Mouse (Mus musculus) kidney, postnatal 14 days (tissue): ENCODE results near the gene Opcml.

ENCODE experiments used
- DNase-seq: peaks from one replicate; pipeline ENCODE4 v3.0.0; 2022; ENCODE audit warnings: mixed read lengths

Gene Opcml

GRCm38 (mm10) chr9:28446278-28447064, 655.9 kb downstream of the Opcml start:
- DNase-seq = no peak

GRCm38 (mm10) chr9:28452509-28452908, 661.9 kb downstream of the Opcml start:
- DNase-seq = no peak

GRCm38 (mm10) chr9:28453062-28453461, 662.5 kb downstream of the Opcml start:
- DNase-seq = no peak

- DNase-seq = no peak
Measured at GRCm38 (mm10) chr9:28457982-28458770, 667.6 kb downstream of the Opcml start.

- DNase-seq = no peak
Measured at GRCm38 (mm10) chr9:28463622-28464021, 673.0 kb downstream of the Opcml start.

GRCm38 (mm10) chr9:28469419-28469818, 678.8 kb downstream of the Opcml start:
- no peak for DNase-seq

GRCm38 (mm10) chr9:28471501-28471900, 680.9 kb downstream of the Opcml start:
- DNase-seq = peak; percentile 24

GRCm38 (mm10) chr9:28474586-28474985, 684.0 kb downstream of the Opcml start:
- DNase-seq = no peak

GRCm38 (mm10) chr9:28481261-28481660, 690.7 kb downstream of the Opcml start:
- no peak for DNase-seq

- DNase-seq = no peak
Measured at GRCm38 (mm10) chr9:28488499-28488898, 697.9 kb downstream of the Opcml start.

- no peak for DNase-seq
Measured at GRCm38 (mm10) chr9:28489828-28490227, 699.3 kb downstream of the Opcml start.

GRCm38 (mm10) chr9:28490410-28490809, 699.8 kb downstream of the Opcml start:
- DNase-seq = no peak

- DNase-seq = no peak
Measured at GRCm38 (mm10) chr9:28499841-28500794, 709.5 kb downstream of the Opcml start.

- DNase-seq = no peak
Measured at GRCm38 (mm10) chr9:28513905-28514304, 723.3 kb downstream of the Opcml start.

- DNase-seq = no peak
Measured at GRCm38 (mm10) chr9:28533191-28533590, 742.6 kb downstream of the Opcml start.

GRCm38 (mm10) chr9:28535006-28535405, 744.4 kb downstream of the Opcml start:
- DNase-seq = no peak

GRCm38 (mm10) chr9:28536637-28537036, 746.1 kb downstream of the Opcml start:
- DNase-seq = peak; percentile 6

- DNase-seq = no peak
Measured at GRCm38 (mm10) chr9:28548189-28548588, 757.6 kb downstream of the Opcml start.

- no peak for DNase-seq
Measured at GRCm38 (mm10) chr9:28552387-28553182, 762.0 kb downstream of the Opcml start.

GRCm38 (mm10) chr9:28558628-28559027, 768.1 kb downstream of the Opcml start:
- DNase-seq = no peak

- DNase-seq = no peak
Measured at GRCm38 (mm10) chr9:28561761-28562160, 771.2 kb downstream of the Opcml start.
